Mouse (Mus musculus) liver, embryonic 16.5 days (tissue): Measurements from ENCODE around the gene Plcb3. TPM values are rescaled to one million over a fixed set of nuclear protein-coding genes. Genes with fewer than 3 reads are reported as not detected.

ENCODE experiments used
- ATAC-seq: fragments of 200-750 bp; cut with Nextera tagmentation; 2 replicates; pipeline ENCODE4 v1.8.0; 2017; ENCODE audit warnings: low read depth, mild to moderate bottlenecking, moderate number of reproducible peaks, moderate library complexity
- H3K27ac ChIP-seq: fragments of 300-500 bp; sonication (generic); 2 replicates; pipeline ENCODE4 v1.5.1; 2014; ENCODE audit warnings: mild to moderate bottlenecking, low read length
- H3K27me3 ChIP-seq: fragments of 300-500 bp; sonication (generic); 2 replicates; pipeline ENCODE4 v1.6.1; 2014; ENCODE audit warnings: low read depth, low read length, mixed read lengths; ENCODE audit not compliant: control insufficient read depth, insufficient read depth
- H3K36me3 ChIP-seq: fragments of 300-500 bp; sonication (generic); 2 replicates; pipeline ENCODE4 v1.6.1; 2014; ENCODE audit warnings: mild to moderate bottlenecking; ENCODE audit not compliant: control insufficient read depth, insufficient read depth
- H3K4me1 ChIP-seq: fragments of 300-500 bp; sonication (generic); 2 replicates; pipeline ENCODE4 v1.6.1; 2014; ENCODE audit warnings: low read depth, low read length, mixed read lengths; ENCODE audit not compliant: control insufficient read depth
- H3K4me2 ChIP-seq: fragments of 300-500 bp; sonication (generic); 2 replicates; pipeline ENCODE4 v1.6.1; 2014; ENCODE audit warnings: low read depth, low read length, mixed read lengths
- H3K4me3 ChIP-seq: fragments of 300-500 bp; sonication (generic); 2 replicates; pipeline ENCODE4 v1.5.1; 2014; ENCODE audit warnings: low read depth, mild to moderate bottlenecking, low read length
- H3K9ac ChIP-seq: fragments of 300-500 bp; sonication (generic); 2 replicates; pipeline ENCODE4 v1.6.1; 2014; ENCODE audit warnings: low read depth, low read length
- H3K9me3 ChIP-seq: fragments of 300-500 bp; sonication (generic); replicated peaks from 2 replicates; pipeline ENCODE4 v1.6.1; 2016; ENCODE audit warnings: low read length; ENCODE audit not compliant: control insufficient read depth
- WGBS: fragments of 180-500 bp; shearing (Covaris S2); extraction: QIAGEN DNeasy Blood & Tissue Kit; methylation state at CpG from one replicate; pipeline ENCODE4 v1.1.7; 2014; ENCODE audit not compliant: insufficient replicate concordance; 5-methylcytosine and 5-hydroxymethylcytosine counted together
- polyA plus RNA-seq: library from polyadenylated mRNA; unstranded; fragments of >200 nt; fragmentation: Nextera tagmentation; extraction: Ambion mirVana; gene quantifications from 2 replicates; pipeline ENCODE4 v1.2.1, GENCODE M21; 2015

Gene Plcb3
- polyA plus RNA-seq, 1 experiment from 2014 or later = 6.6 TPM

GRCm38 (mm10) chr19:6968491-6969271 is 7.6 kb downstream of the Plcb3 start:
- Histone ChIP-seq H3K27ac (no peak overlapping the region), H3K27me3 (peaks cover 5% of the 10 kb centered on the region), H3K4me1 (peaks cover 30% of the 10 kb centered on the region), H3K4me2 (peak overlapping the region; percentile 93), H3K9ac (peak overlapping the region; percentile 78), H3K9me3 (no peaks in the 10 kb centered on the region), H3K36me3 (0 out of 2 replicates have a peak, but pooled peaks cover 2% of the 10 kb centered on the region), H3K4me3 (peak overlapping the region; percentile 70)
- no peak for ATAC-seq
- WGBS = 9% methylated on average over 15 of the region's 15 CpGs

DNA sequence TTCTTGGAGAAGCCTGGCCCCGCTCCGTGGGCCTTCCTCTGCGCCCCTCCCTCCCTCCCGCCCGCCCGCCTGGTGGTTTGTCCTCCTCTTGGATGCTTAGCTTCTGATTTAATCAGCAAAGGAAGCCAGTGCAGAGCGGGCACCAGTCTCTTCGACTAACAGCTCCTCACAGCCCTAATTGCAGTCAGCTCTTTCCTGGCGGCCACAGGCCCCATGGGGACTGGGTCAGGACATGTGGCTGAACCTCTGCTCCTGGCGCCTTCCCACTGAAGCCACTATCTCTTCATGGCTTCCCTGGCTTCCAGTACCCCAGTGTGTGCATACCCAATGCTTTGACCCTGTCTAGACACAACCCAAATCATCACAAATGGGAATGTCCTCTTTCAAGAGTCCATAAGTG is 19.8 kb downstream of the Plcb3 start:
- H3K4me3 ChIP-seq = no peak overlapping the region
- ATAC-seq = no peak
- no peaks in the 10 kb centered on the region for H3K9me3 ChIP-seq
- H3K27ac ChIP-seq = no peak overlapping the region
- no peak overlapping the region for H3K4me2 ChIP-seq
- H3K27me3 ChIP-seq = no peaks in the 10 kb centered on the region
- peaks cover 7% of the 10 kb centered on the region for H3K36me3 ChIP-seq
- H3K9ac ChIP-seq = no peak overlapping the region
- H3K4me1 ChIP-seq = peaks cover 12% of the 10 kb centered on the region
- WGBS = 61% methylated on average over 10 of the region's 10 CpGs

- Histone ChIP-seq H3K4me1 (peaks cover 17% of the 10 kb centered on the region), H3K27me3 (no peaks in the 10 kb centered on the region), H3K4me3 (no peak overlapping the region), H3K27ac (no peak overlapping the region), H3K36me3 (peaks cover 7% of the 10 kb centered on the region), H3K9me3 (no peaks in the 10 kb centered on the region), H3K9ac (no peak overlapping the region), H3K4me2 (no peak overlapping the region)
- ATAC-seq = no peak
- 73% methylated on average over 7 of the region's 7 CpGs for WGBS
Measured at GRCm38 (mm10) chr19:6955424-6955823, 20.8 kb downstream of the Plcb3 start.

GRCm38 (mm10) chr19:6954046-6954445 is 22.2 kb downstream of the Plcb3 start:
- H3K9ac ChIP-seq = no peak overlapping the region
- H3K27ac ChIP-seq = no peak overlapping the region
- ATAC-seq = no peak

GRCm38 (mm10) chr19:6952712-6953037 is 23.6 kb downstream of the Plcb3 start:
- ATAC-seq = no peak
- peaks cover 28% of the 10 kb centered on the region for H3K4me1 ChIP-seq

More at GRCm38 (mm10) chr19:6954046-6954445, 22.2 kb downstream of the Plcb3 start:
- no peaks in the 10 kb centered on the region; the same call in none of the 2 replicates for H3K36me3 ChIP-seq
- no peak overlapping the region for H3K4me2 ChIP-seq
- WGBS = 65% methylated on average over 9 of the region's 9 CpGs
- peaks cover 28% of the 10 kb centered on the region for H3K4me1 ChIP-seq
- no peaks in the 10 kb centered on the region for H3K9me3 ChIP-seq
- no peaks in the 10 kb centered on the region for H3K27me3 ChIP-seq
- H3K4me3 ChIP-seq = no peak overlapping the region

GRCm38 (mm10) chr19:6951994-6952711 is 24.1 kb downstream of the Plcb3 start:
- peaks cover 28% of the 10 kb centered on the region for H3K4me1 ChIP-seq
- H3K9ac ChIP-seq = peak overlapping the region; percentile 74
- no peaks in the 10 kb centered on the region; the same call in 1 of the 2 replicates for H3K36me3 ChIP-seq
- H3K4me3 ChIP-seq = peak overlapping the region; percentile 72
- H3K4me2 ChIP-seq = peak overlapping the region; percentile 96
- 2% methylated on average over 31 of the region's 31 CpGs for WGBS
- ATAC-seq = peak; percentile 42
- no peaks in the 10 kb centered on the region for H3K27me3 ChIP-seq
- H3K27ac ChIP-seq = peak overlapping the region; percentile 94
- no peaks in the 10 kb centered on the region for H3K9me3 ChIP-seq

More at GRCm38 (mm10) chr19:6952712-6953037, 23.6 kb downstream of the Plcb3 start:
- H3K36me3 ChIP-seq = no peaks in the 10 kb centered on the region; the same call in 1 of the 2 replicates
- H3K4me3 ChIP-seq = peak overlapping the region; percentile 72
- H3K4me2 ChIP-seq = peak overlapping the region; percentile 96
- H3K9me3 ChIP-seq = no peaks in the 10 kb centered on the region
- no peaks in the 10 kb centered on the region for H3K27me3 ChIP-seq
- H3K27ac ChIP-seq = peak overlapping the region; percentile 94
- WGBS = 4% methylated on average over 3 of the region's 3 CpGs
- H3K9ac ChIP-seq = peak overlapping the region; percentile 74

- Histone ChIP-seq H3K4me1 (peaks cover 28% of the 10 kb centered on the region), H3K27ac (peak overlapping the region; percentile 94), H3K9ac (peak overlapping the region; percentile 74), H3K36me3 (no peaks in the 10 kb centered on the region), H3K9me3 (no peaks in the 10 kb centered on the region), H3K4me2 (peak overlapping the region; percentile 96), H3K27me3 (no peaks in the 10 kb centered on the region), H3K4me3 (peak overlapping the region; percentile 72)
- ATAC-seq = peak; percentile 80
- under 1% methylated on average over 35 of the region's 35 CpGs for WGBS
Measured at GRCm38 (mm10) chr19:6951381-6951968, 24.8 kb downstream of the Plcb3 start.

- Histone ChIP-seq H3K27me3 (no peaks in the 10 kb centered on the region), H3K4me1 (peaks cover 28% of the 10 kb centered on the region), H3K27ac (peak overlapping the region; percentile 94), H3K4me2 (peak overlapping the region; percentile 96), H3K9me3 (no peaks in the 10 kb centered on the region), H3K9ac (peak overlapping the region; percentile 74), H3K4me3 (peak overlapping the region; percentile 72), H3K36me3 (no peaks in the 10 kb centered on the region)
- under 1% methylated on average over 28 of the region's 28 CpGs for WGBS
- peak; percentile 9 for ATAC-seq
Measured at GRCm38 (mm10) chr19:6950613-6951153, 25.6 kb downstream of the Plcb3 start.
